Mouse (Mus musculus) liver, postnatal 0 days (tissue): ENCODE results near the gene Pgap2. TPM values are rescaled to one million over a fixed set of nuclear protein-coding genes. Genes with fewer than 3 reads are reported as not detected.

Experiments
- ATAC-seq: fragments of 200-750 bp; cut with Nextera tagmentation; 2 replicates; pipeline ENCODE4 v1.8.0; 2017; ENCODE audit warnings: mild to moderate bottlenecking, moderate library complexity
- DNase-seq: peaks from one replicate; pipeline ENCODE4 v3.0.0-alpha.2; 2016
- H3K27ac ChIP-seq: fragments of 300-500 bp; sonication (generic); 2 replicates; pipeline ENCODE4 v1.5.1; 2014; ENCODE audit warnings: antibody characterized with exemption, moderate library complexity, mild to moderate bottlenecking, low read depth
- H3K27me3 ChIP-seq: fragments of 300-500 bp; sonication (generic); 2 replicates; pipeline ENCODE4 v1.6.1; 2014; ENCODE audit warnings: low read length, control low read depth, mixed read lengths; ENCODE audit not compliant: insufficient read depth
- H3K36me3 ChIP-seq: fragments of 300-500 bp; sonication (generic); replicated peaks from 2 replicates; pipeline ENCODE4 v1.6.1; 2014; ENCODE audit warnings: mild to moderate bottlenecking, control low read depth, low read length, moderate library complexity, mixed read lengths; ENCODE audit not compliant: insufficient read depth
- H3K4me1 ChIP-seq: fragments of 300-500 bp; sonication (generic); 2 replicates; pipeline ENCODE4 v1.6.1; 2014; ENCODE audit warnings: antibody characterized with exemption, mild to moderate bottlenecking, control low read depth; ENCODE audit not compliant: insufficient read depth
- H3K4me2 ChIP-seq: fragments of 300-500 bp; sonication (generic); 2 replicates; pipeline ENCODE4 v1.6.1; 2014; ENCODE audit warnings: low read depth, mild to moderate bottlenecking, low read length, moderate library complexity, mixed read lengths
- H3K4me3 ChIP-seq: fragments of 300-500 bp; sonication (generic); 2 replicates; pipeline ENCODE4 v1.5.1; 2014; ENCODE audit warnings: low read depth, low read length
- H3K9ac ChIP-seq: fragments of 300-500 bp; sonication (generic); replicated peaks from 2 replicates; pipeline ENCODE4 v1.6.1; 2014; ENCODE audit warnings: mild to moderate bottlenecking, moderate library complexity
- H3K9me3 ChIP-seq: fragments of 300-500 bp; sonication (generic); 2 replicates; pipeline ENCODE4 v1.6.1; 2016; ENCODE audit warnings: mild to moderate bottlenecking, control low read depth, low read length, mixed read lengths
- CTCF ChIP-seq: sonication (generic); IDR thresholded peaks from 2 replicates; pipeline ENCODE4 v1.5.1; 2016; ENCODE audit warnings: antibody characterized with exemption, low read depth
- EP300 ChIP-seq: IDR thresholded peaks from 2 replicates; pipeline ENCODE4 v1.6.1; 2016; ENCODE audit warnings: antibody characterized with exemption, low read depth, mild to moderate bottlenecking
- WGBS: fragments of 180-500 bp; shearing (Covaris S2); extraction: QIAGEN DNeasy Blood & Tissue Kit; methylation state at CpG from one replicate; pipeline ENCODE4 v1.1.7; 2014; ENCODE audit not compliant: insufficient replicate concordance; 5-methylcytosine and 5-hydroxymethylcytosine counted together
- polyA plus RNA-seq: library from polyadenylated mRNA; unstranded; fragments of >200 nt; fragmentation: Nextera tagmentation; extraction: Ambion mirVana; gene quantifications from 2 replicates; pipeline ENCODE4 v1.2.1, GENCODE M21; 2015

The Pgap2 gene
- polyA plus RNA-seq, 1 experiment from 2014 or later = 28.7 TPM

GRCm38 (mm10) chr7:102267113-102267579, 57.1 kb downstream of the Pgap2 start:
- DNase-seq = peak; percentile 95
- TF ChIP-seq CTCF (peak; percentile 96), EP300 (no peak)
- WGBS = under 1% methylated on average over 34 of the region's 34 CpGs
- H3K9ac ChIP-seq = peak overlapping the region; percentile 89
- H3K4me3 ChIP-seq = peak overlapping the region; percentile 91
- peak; percentile 87 for ATAC-seq
- peak overlapping the region; percentile 93 for H3K4me2 ChIP-seq
- H3K4me1 ChIP-seq = peaks cover 41% of the 10 kb centered on the region
- H3K9me3 ChIP-seq = no peaks in the 10 kb centered on the region
- H3K27me3 ChIP-seq = no peaks in the 10 kb centered on the region
- H3K36me3 ChIP-seq = no peaks in the 10 kb centered on the region
- H3K27ac ChIP-seq = peak overlapping the region; percentile 88

GRCm38 (mm10) chr7:102267601-102268394, 57.8 kb downstream of the Pgap2 start, which contains the start of gene Stim1:
Gene Stim1 (plus strand): TSS chr7:102267806.
- DNase-seq (peak; percentile 87), ATAC-seq (peak; percentile 91)
- H3K9me3 ChIP-seq = no peaks in the 10 kb centered on the region
- no peaks in the 10 kb centered on the region for H3K27me3 ChIP-seq
- TF ChIP-seq EP300 = no peak
- no peak for TF ChIP-seq CTCF
- peaks cover 47% of the 10 kb centered on the region for H3K4me1 ChIP-seq
- peak within 1 kb of the TSS; percentile 88 for H3K27ac ChIP-seq
- H3K4me3 ChIP-seq = peak within 1 kb of the TSS; percentile 91
- peak within 1 kb of the TSS; percentile 89 for H3K9ac ChIP-seq
- under 1% methylated on average over 60 of the region's 73 CpGs for WGBS
- H3K36me3 ChIP-seq = no peaks in the 10 kb centered on the region
- H3K4me2 ChIP-seq = peak within 1 kb of the TSS; percentile 93

GRCm38 (mm10) chr7:102268395-102268748, 58.4 kb downstream of the Pgap2 start:
- Histone ChIP-seq H3K27ac (peak overlapping the region; percentile 88), H3K4me1 (peaks cover 52% of the 10 kb centered on the region)
- WGBS = 6% methylated on average over 12 of the region's 12 CpGs

GRCm38 (mm10) chr7:102272422-102272948, 62.5 kb downstream of the Pgap2 start:
- TF ChIP-seq EP300 (no peak), CTCF (no peak)
- peak; percentile 55 for ATAC-seq
- peaks cover 49% of the 10 kb centered on the region for H3K4me1 ChIP-seq

More at GRCm38 (mm10) chr7:102268395-102268748, 58.4 kb downstream of the Pgap2 start:
- Histone ChIP-seq H3K9ac (peak overlapping the region; percentile 89), H3K9me3 (no peaks in the 10 kb centered on the region), H3K4me3 (peak overlapping the region; percentile 91), H3K36me3 (no peaks in the 10 kb centered on the region), H3K4me2 (peak overlapping the region; percentile 93), H3K27me3 (no peaks in the 10 kb centered on the region)
- DNase-seq = no peak
- ATAC-seq = no peak
- no peak for TF ChIP-seq EP300
- TF ChIP-seq CTCF = no peak

GRCm38 (mm10) chr7:102281403-102281802, 71.4 kb downstream of the Pgap2 start:
- no peak overlapping the region for H3K9ac ChIP-seq
- H3K36me3 ChIP-seq = no peaks in the 10 kb centered on the region; the same call in 1 of the 2 replicates
- H3K9me3 ChIP-seq = no peaks in the 10 kb centered on the region
- 87% methylated on average over 1 of the region's 1 CpGs for WGBS
- TF ChIP-seq CTCF = no peak
- ATAC-seq (no peak), DNase-seq (no peak)
- H3K27me3 ChIP-seq = no peaks in the 10 kb centered on the region
- no peaks in the 10 kb centered on the region; the same call in 1 of the 2 replicates for H3K4me1 ChIP-seq
- H3K4me3 ChIP-seq = no peak overlapping the region
- no peak overlapping the region for H3K27ac ChIP-seq
- no peak overlapping the region for H3K4me2 ChIP-seq

More at GRCm38 (mm10) chr7:102272422-102272948, 62.5 kb downstream of the Pgap2 start:
- Histone ChIP-seq H3K36me3 (no peaks in the 10 kb centered on the region), H3K27me3 (no peaks in the 10 kb centered on the region), H3K9me3 (no peaks in the 10 kb centered on the region), H3K9ac (no peak overlapping the region), H3K4me2 (no peak overlapping the region), H3K27ac (no peak overlapping the region), H3K4me3 (no peak overlapping the region)
- peak; percentile 33 for DNase-seq
- WGBS = 73% methylated on average over 3 of the region's 3 CpGs

GRCm38 (mm10) chr7:102282261-102282660, 72.3 kb downstream of the Pgap2 start:
- H3K9ac ChIP-seq = no peak overlapping the region
- TF ChIP-seq CTCF = no peak
- TF ChIP-seq EP300 = no peak
- no peaks in the 10 kb centered on the region; the same call in 1 of the 2 replicates for H3K36me3 ChIP-seq
- ATAC-seq = no peak
- no peak for DNase-seq
- no peak overlapping the region for H3K4me3 ChIP-seq
- no peak overlapping the region for H3K27ac ChIP-seq
- H3K4me2 ChIP-seq = no peak overlapping the region
- H3K27me3 ChIP-seq = no peaks in the 10 kb centered on the region
- WGBS = 75% methylated on average over 5 of the region's 5 CpGs
- H3K4me1 ChIP-seq = no peaks in the 10 kb centered on the region; the same call in 1 of the 2 replicates
- no peaks in the 10 kb centered on the region for H3K9me3 ChIP-seq

Other genes starting within 250 kb of the Pgap2 start
- gene Il18bp, start 191.5 kb upstream of the Pgap2 start, polyA plus RNA-seq = 37.7 and 40.6 TPM in 2 replicates
- 8.1 and 10.0 TPM in 2 replicates for gene Rnf121, start 144.7 kb upstream of the Pgap2 start, polyA plus RNA-seq
- gene Xndc1, start 144.7 kb upstream of the Pgap2 start, polyA plus RNA-seq = 4.5 and 5.8 TPM in 2 replicates
- gene Xntrpc, start 144.5 kb upstream of the Pgap2 start, polyA plus RNA-seq = 0.15 and 0.20 TPM in 2 replicates
- not detected in 2 replicates for gene Trpc2, start 127.1 kb upstream of the Pgap2 start, polyA plus RNA-seq
- 0.22 and 4.0 TPM in 2 replicates for gene Art1, start 108.5 kb upstream of the Pgap2 start, polyA plus RNA-seq
- gene Art5, start 100.7 kb upstream of the Pgap2 start, polyA plus RNA-seq = 0.13 and 0.30 TPM in 2 replicates
- not detected in 2 replicates for gene Chrna10, start 93.4 kb upstream of the Pgap2 start, polyA plus RNA-seq
- 7.0 and 8.6 TPM in 2 replicates for gene Nup98, start within 50 bp of the Pgap2 start, polyA plus RNA-seq
- 52.3 and 54.5 TPM in 2 replicates for gene Rhog, start 45.8 kb downstream of the Pgap2 start, polyA plus RNA-seq
- 15.6 and 17.9 TPM in 2 replicates for gene Stim1, start 57.6 kb downstream of the Pgap2 start, polyA plus RNA-seq
- 55.9 and 66.4 TPM in 2 replicates for gene Rrm1, start 231.5 kb downstream of the Pgap2 start, polyA plus RNA-seq